Mouse (Mus musculus): ENCODE results near the gene Mmp23. TPM values are rescaled to one million over a fixed set of nuclear protein-coding genes. Genes with fewer than 3 reads are reported as not detected.
A peak's percentile ranks its signal among the peaks of the same experiment; 100 is the strongest.
"Not testable (repeated sequence)": the region's sequence is repeated elsewhere in the genome, so short reads cannot be mapped to it uniquely, and the experiment has no call there.

The Mmp23 gene
- 34.6 and 39.8 TPM in 2 replicates for polyA plus RNA-seq (2016; fragmentation: Nextera tagmentation; extraction: Ambion mirVana)

DNA sequence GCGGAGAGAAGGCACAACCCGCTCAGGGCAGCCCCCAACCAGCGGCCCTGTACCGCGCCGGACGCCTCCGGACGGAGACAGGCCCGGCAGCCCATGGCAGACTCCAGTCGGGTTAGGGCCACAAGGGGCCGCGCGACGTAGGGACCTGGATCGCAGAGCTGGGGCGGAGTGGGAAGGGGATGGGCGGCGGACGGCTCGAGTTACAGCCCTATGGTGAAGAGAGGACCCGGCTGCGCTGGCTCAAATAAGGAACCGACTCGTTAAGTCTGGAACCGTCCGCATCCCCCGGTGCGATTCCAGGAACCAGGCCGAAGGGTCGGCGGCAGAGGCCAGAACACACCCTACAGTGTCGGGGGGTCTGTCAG is at the start of gene Mmp23:
Mmp23 (minus strand) TSS at position 299 of the 365 bp plus-strand sequence.
- Histone ChIP-seq H3K4me1 (peaks cover 54% of the 10 kb centered on the region), H3K36me3 (peaks cover 59% of the 10 kb centered on the region), H3K27ac (peak within 1 kb of the TSS; percentile 89), H3K27me3 (ENCODE audit: insufficient read depth, poor library complexity, severe bottlenecking) (peaks cover 65% of the 10 kb centered on the region), H3K9me3 (no peaks in the 10 kb centered on the region), H3K4me3 (peak within 1 kb of the TSS; percentile 72)
- DNase-seq (ENCODE audit: low spot score) = peak; percentile 83
- under 1% methylated on average over 33 of the region's 33 CpGs for WGBS

DNA sequence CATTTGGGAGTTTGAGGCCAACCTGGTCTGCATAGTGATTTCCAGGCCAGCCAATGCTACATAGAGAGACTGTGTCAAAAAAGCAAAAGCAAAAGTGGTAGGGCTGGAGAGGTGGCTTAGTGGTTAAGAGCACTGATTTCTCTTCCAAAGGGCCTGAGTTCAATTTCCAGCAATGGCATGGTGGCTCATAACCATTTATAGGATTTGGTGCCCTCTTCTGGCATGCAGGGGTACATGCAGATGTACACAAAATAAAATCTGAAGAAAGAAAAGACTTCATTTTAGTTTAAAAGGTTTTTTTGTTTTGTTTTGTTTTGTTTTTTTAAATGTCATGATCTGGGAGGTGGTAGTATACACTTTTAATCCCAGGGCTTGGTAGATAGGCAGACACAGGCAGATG is 47.2 kb upstream of the Mmp23 start:
- H3K27ac ChIP-seq = no peak overlapping the region
- H3K4me3 ChIP-seq = no peak overlapping the region
- H3K9me3 ChIP-seq = no peaks in the 10 kb centered on the region
- peaks cover 16% of the 10 kb centered on the region for H3K27me3 ChIP-seq (ENCODE audit: insufficient read depth, poor library complexity, severe bottlenecking)
- H3K36me3 ChIP-seq = no peaks in the 10 kb centered on the region
- peaks cover 12% of the 10 kb centered on the region for H3K4me1 ChIP-seq
- no peak for DNase-seq (ENCODE audit: low spot score)

DNA sequence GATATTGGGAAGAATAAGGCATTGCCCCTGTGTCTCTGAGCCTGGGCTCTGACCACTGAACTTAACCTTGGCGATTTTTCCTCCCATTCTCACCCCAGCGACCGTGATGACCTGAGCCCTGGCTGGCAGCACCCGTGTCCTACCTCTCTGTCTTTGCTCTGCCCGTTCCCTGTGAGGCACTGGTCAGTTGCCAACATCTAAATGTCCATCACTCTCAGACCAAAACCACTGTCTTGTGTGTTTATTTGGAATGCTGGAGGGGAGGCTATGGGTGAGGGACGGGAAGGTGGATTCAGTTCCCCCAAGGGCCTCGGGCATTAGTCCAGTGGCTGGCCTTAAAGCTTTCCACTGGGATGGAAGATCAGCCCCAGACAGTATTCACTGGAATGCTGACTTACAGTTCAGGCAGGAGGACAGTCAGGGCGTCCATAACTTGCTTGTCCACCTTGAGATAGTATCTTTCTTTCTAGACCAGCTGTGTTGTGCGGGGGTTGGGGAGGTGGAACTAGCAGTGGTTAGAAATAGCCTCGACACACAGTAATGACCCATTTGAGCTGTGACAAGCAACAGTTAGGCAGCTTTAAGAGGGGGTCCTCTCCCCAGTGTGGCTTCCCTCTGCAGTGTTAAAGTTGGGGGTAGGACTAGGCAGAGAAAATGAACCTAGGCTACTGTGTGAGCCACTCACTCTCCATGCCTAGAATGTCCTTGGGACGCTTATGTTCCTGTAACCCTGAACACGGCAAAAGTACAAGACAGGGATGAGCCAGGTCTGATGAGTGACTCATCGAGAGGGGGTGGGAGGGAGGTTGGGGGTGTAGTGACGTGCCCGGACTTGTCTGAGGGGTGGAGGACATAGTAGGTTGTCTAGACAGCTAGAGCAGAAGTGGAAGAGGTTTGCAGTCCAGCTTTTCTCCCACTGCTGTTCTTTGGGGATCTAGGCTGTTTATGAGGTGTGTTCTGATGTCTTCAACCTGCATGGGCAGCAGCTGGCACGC is 43.4 kb upstream of the Mmp23 start:
- DNase-seq (ENCODE audit: low spot score) = no peak
- peaks cover 43% of the 10 kb centered on the region for H3K27me3 ChIP-seq (ENCODE audit: insufficient read depth, poor library complexity, severe bottlenecking)
- WGBS = 66% methylated on average over 16 of the region's 16 CpGs
- 0 out of 2 replicates have a peak overlapping the region, but pooled peaks have one; percentile 2 for H3K4me3 ChIP-seq
- H3K9me3 ChIP-seq = no peaks in the 10 kb centered on the region
- H3K36me3 ChIP-seq = no peaks in the 10 kb centered on the region
- peaks cover 27% of the 10 kb centered on the region for H3K4me1 ChIP-seq
- H3K27ac ChIP-seq = no peak overlapping the region; the same call in 1 of the 2 replicates

DNA sequence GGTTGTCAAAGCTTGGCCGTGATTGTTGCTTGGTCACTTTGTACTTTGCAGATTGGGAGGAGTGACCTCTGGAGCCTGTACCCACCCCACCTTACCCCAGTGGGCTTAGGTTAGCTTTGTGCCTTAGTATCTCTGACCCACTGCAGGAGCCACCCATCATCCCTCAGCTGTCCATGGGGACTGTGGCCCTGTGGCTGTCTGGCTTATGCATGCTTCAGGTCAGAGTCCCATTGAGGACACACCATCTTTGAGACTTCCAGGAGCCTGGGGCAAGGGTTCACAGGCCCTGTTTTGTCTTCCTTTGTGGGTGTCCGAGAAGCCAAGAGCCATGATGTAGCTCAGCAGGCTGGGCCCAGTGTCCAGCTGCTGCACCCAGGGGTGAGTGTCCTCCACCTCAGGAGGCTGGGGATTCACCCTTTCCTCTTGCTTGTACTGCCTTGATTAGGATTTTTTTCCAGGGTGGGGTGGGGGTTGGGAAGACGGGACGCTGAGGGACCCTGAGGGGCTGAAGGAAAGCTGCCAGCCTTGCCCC is 42.4 kb upstream of the Mmp23 start:
- H3K9me3 ChIP-seq = no peaks in the 10 kb centered on the region
- H3K4me1 ChIP-seq = peaks cover 27% of the 10 kb centered on the region
- no peak overlapping the region for H3K27ac ChIP-seq
- H3K36me3 ChIP-seq = no peaks in the 10 kb centered on the region
- no peak for DNase-seq (ENCODE audit: low spot score)
- 0 out of 2 replicates have a peak overlapping the region, but pooled peaks have one; percentile 79 for H3K4me3 ChIP-seq
- 71% methylated on average over 4 of the region's 4 CpGs for WGBS
- H3K27me3 ChIP-seq (ENCODE audit: insufficient read depth, poor library complexity, severe bottlenecking) = peaks cover 51% of the 10 kb centered on the region

DNA sequence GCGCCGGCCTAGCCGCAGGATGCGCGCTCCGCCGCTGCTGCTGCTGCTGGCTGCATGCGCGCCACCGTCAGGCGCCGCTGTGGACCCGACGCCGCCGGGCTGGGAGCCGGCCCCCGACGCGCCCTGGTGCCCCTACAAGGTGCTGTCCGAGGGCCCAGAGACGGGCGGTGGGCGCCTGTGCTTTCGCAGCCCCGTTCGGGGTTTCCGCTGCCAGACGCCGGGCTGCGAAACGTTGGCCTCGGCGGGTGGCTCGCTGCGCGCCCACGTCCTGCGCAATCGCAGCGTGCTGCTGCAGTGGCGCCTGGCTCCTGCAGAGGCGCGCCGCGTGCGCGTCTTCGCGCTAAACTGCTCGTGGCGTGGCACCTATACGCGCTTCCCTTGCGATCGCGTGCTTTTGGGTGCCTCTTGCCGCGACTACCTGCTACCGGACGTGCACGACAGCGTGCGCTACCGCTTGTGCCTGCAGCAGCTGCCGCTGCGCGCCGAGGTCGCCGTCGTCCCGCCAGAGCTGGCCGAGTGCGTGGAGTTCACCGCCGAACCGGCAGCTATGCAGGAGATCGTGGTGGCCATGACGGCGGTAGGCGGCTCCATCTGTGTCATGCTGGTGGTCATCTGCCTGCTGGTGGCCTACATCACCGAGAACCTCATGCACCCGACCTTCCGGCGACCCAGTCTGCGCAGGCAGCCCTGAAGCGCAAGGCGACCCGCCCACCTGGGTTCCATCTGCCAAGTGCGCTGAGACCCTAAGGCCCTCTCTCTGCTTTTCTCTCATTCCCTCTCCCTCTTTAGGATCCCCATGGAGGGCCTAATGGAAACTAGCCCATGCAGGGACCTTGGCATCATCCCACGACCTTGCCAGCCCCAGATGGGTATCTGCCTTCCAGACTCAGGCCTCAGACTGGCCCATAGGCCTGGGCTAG is 41.6 kb upstream of the Mmp23 start:
- peak overlapping the region; percentile 86 for H3K27ac ChIP-seq
- WGBS = 2% methylated on average over 92 of the region's 92 CpGs
- peaks cover 53% of the 10 kb centered on the region for H3K27me3 ChIP-seq (ENCODE audit: insufficient read depth, poor library complexity, severe bottlenecking)

DNA sequence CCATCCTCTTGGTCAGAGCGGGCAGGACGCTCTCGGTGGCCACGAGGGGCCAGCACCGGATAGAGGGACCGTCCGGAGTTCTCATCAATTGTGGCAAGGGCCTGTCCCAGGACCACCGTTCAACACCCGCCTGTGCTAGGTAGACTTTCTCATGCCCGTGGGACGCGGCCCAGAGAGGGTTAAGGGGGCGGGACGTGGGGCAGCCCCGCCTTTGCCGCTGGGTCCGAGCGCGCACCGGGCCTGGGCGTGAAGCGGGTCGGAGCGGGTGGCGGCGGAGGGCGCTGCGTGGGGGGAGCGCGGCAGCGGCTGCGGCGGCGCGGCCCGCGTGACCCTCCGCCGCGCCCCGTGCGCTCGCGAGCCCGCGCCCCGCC is 40.9 kb upstream of the Mmp23 start, which contains the start of gene Fndc10:
Fndc10 (plus strand) TSS at position 232 of the 371 bp plus-strand sequence.
- Histone ChIP-seq H3K4me3 (peak within 1 kb of the TSS; percentile 79), H3K27me3 (ENCODE audit: insufficient read depth, poor library complexity, severe bottlenecking) (peaks cover 53% of the 10 kb centered on the region), H3K4me1 (peaks cover 27% of the 10 kb centered on the region), H3K9me3 (no peaks in the 10 kb centered on the region), H3K27ac (peak within 1 kb of the TSS; percentile 86), H3K36me3 (no peaks in the 10 kb centered on the region)
- no peak for DNase-seq (ENCODE audit: low spot score)
- WGBS = 2% methylated on average over 47 of the region's 47 CpGs

More for the DNA sequence above, 41.6 kb upstream of the Mmp23 start:
- Histone ChIP-seq H3K36me3 (no peaks in the 10 kb centered on the region), H3K4me1 (peaks cover 27% of the 10 kb centered on the region), H3K4me3 (peak overlapping the region; percentile 79), H3K9me3 (no peaks in the 10 kb centered on the region)
- DNase-seq (ENCODE audit: low spot score) = no peak

DNA sequence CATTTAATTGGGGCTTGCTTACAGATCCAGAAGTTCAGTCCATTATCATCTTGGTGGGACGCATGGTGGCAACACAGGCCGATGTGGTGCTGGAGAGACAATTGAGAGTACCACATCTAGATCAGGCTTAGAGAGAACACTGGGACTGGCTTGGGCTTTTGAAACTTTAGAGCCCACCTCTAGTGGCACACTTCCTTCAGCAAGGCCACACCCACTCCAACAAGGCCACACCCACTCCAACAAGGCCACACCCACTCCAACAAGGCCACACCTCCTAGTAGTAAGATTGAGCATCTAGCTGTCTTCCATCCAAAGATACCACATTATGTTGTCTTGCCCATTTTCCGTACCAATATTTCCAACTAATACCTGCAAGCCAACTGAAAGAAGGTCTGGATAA is 39.2 kb upstream of the Mmp23 start:
- no peaks in the 10 kb centered on the region for H3K9me3 ChIP-seq
- H3K4me3 ChIP-seq = no peak overlapping the region
- H3K4me1 ChIP-seq = peaks cover 27% of the 10 kb centered on the region
- no peaks in the 10 kb centered on the region for H3K36me3 ChIP-seq
- 93% methylated on average over 3 of the region's 3 CpGs for whole genome bisulfite sequencing
- DNase-seq (ENCODE audit: low spot score) = no peak
- peaks cover 53% of the 10 kb centered on the region for H3K27me3 ChIP-seq (ENCODE audit: insufficient read depth, poor library complexity, severe bottlenecking)
- H3K27ac ChIP-seq = no peak overlapping the region

DNA sequence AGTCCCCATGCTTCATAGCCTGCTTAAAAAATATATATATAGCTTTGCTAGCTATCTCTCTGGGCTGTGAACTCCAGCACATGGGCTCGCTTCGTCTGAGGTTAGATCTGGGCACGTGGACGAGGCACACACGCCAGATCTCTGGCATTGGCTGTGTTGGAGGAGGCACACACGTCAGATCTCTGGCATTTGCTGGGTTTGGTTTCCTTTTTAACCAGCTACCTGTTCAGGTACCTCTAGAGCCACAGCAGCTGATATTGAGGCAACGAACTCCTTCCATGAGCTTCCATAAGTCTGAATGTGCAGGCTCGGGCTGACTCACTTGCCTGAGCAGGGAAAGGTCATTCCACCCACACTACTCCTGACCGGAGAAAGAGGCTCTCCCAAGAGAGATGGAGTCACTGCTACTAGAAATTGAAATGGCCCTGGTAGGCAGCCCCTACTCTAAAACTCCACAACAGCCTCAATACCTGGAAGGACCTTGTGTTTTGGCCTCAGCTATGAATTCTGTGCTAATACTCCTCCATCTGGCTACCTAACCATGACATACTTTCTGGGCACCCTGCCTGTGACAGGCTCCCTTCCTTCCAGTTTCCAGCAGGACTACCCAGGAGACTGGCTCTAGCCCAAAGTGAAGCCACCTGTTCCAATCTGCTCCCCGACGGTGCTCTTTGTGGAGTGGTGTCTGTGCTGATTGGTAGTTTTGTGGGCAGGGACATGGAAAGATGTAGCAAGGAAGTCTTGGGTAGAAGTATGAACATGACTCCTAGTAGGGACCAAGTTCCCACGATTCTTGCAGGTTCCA is 37.6 kb upstream of the Mmp23 start:
- Histone ChIP-seq H3K27ac (no peak overlapping the region), H3K36me3 (no peaks in the 10 kb centered on the region), H3K4me1 (peaks cover 19% of the 10 kb centered on the region), H3K9me3 (no peaks in the 10 kb centered on the region), H3K27me3 (ENCODE audit: insufficient read depth, poor library complexity, severe bottlenecking) (peaks cover 41% of the 10 kb centered on the region), H3K4me3 (no peak overlapping the region)
- no peak for DNase-seq (ENCODE audit: low spot score)
- WGBS = 80% methylated on average over 12 of the region's 12 CpGs

DNA sequence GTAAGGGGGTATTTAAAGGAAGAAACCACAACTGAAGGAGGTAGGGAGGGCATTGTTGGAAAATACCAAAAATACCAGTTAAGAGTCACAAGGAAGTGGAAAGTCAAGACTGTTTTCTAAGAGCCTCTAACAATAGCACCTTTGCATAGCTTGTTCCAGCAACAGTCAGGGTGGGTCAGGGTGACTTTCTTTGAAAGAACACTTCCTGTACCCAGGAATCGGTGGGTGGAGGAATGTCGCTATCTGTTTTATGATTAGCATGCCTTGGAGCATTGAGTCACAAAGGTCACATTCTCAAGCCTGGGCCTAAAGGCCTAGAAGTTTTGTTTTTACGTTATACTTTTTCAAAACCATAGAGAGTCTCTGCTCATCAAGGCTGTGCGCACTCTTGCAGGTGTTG is 34.6 kb upstream of the Mmp23 start:
- not testable (repeated sequence) for H3K4me1 ChIP-seq; H3K9me3 ChIP-seq; H3K36me3 ChIP-seq; H3K4me3 ChIP-seq; H3K27ac ChIP-seq; DNase-seq (ENCODE audit: low spot score)
- 76% methylated on average over 4 of the region's 4 CpGs for WGBS
- peaks cover 12% of the 10 kb centered on the region for H3K27me3 ChIP-seq (ENCODE audit: insufficient read depth, poor library complexity, severe bottlenecking)

DNA sequence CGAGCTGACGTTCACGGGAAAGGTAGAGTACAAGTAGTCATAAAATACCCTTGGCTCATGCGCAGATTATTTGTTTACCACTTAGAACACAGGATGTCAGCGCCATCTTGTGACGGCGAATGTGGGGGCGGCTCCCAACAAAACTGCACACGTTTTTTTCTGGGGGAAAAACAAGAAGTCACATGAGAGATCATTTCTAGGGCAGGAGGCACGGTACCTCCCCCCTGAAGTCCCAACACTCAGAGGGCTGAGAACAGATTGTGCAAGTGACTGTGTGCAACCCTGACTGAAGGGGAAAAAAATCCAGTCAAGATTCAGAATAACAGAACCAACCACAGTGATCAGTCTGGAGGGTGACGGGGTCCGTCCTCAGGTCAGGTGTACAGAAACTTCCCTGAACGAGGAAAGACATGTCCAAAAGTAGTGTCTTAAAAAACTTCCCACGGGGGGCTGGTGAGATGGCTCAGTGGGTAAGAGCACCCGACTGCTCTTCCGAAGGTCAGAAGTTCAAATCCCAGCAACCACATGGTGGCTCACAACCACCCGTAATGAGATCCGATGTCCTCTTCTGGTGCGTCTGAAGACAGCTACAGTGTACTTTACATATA is 30.6 kb upstream of the Mmp23 start:
- not testable (repeated sequence) for H3K27me3 ChIP-seq (ENCODE audit: insufficient read depth, poor library complexity, severe bottlenecking); DNase-seq (ENCODE audit: low spot score); H3K4me1 ChIP-seq; H3K9me3 ChIP-seq; H3K27ac ChIP-seq; H3K36me3 ChIP-seq; H3K4me3 ChIP-seq
- WGBS = 88% methylated on average over 16 of the region's 19 CpGs

DNA sequence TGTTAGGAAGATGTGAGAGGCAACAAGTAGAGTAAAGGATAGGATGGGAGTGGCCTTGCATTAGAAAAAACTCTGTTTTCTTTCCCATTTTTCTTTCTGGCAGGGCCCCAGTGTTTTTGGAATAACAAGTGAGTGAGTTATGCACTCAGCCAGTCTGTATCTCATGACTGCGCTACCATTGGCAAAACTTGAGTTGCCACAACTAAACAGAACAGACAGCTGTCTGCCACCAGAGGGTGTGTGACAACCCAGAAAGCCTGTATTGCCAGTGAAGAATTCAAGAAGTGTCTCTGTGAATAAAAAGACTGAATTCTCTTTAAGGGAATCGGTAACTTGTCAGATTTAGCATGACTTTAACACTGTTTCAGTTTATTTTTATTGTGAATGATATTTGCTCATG is 22.8 kb upstream of the Mmp23 start:
- Histone ChIP-seq H3K36me3 (no peaks in the 10 kb centered on the region), H3K27me3 (ENCODE audit: insufficient read depth, poor library complexity, severe bottlenecking) (no peaks in the 10 kb centered on the region), H3K27ac (no peak overlapping the region), H3K9me3 (no peaks in the 10 kb centered on the region), H3K4me3 (no peak overlapping the region), H3K4me1 (no peaks in the 10 kb centered on the region)
- no peak for DNase-seq (ENCODE audit: low spot score)
- 84% methylated on average over 2 of the region's 2 CpGs for WGBS

DNA sequence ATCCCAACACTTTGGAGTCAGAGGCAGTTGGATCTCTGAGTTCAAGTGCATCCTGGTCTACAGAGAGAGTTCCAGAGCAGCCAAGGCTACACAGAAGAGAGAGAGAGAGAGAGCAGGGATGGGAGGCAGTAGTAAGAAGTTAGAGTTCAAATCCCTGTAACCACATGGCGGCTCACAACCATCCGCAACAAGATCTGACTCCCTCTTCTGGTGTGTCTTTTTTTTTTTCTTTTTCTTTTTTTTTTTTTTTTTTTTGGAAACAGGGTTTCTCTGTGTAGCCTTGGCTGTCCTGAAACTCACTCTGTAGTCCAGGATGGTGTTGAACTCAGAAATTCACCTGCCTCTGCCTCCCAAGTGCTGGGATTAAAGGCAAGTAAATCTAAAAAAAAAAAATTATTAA is 18.9 kb upstream of the Mmp23 start:
- WGBS = 65% methylated on average over 2 of the region's 2 CpGs
- H3K36me3 ChIP-seq = no peaks in the 10 kb centered on the region

More for the DNA sequence above, 18.9 kb upstream of the Mmp23 start:
- peaks cover 13% of the 10 kb centered on the region; the same call in 1 of the 2 replicates for H3K4me1 ChIP-seq
- no peak overlapping the region for H3K4me3 ChIP-seq
- H3K27me3 ChIP-seq (ENCODE audit: insufficient read depth, poor library complexity, severe bottlenecking) = no peaks in the 10 kb centered on the region
- no peak overlapping the region for H3K27ac ChIP-seq
- H3K9me3 ChIP-seq = no peaks in the 10 kb centered on the region
- no peak for DNase-seq (ENCODE audit: low spot score)

Data from heart, embryonic 10.5 days (tissue).